Mouse (Mus musculus) ES-Bruce4 (cell line): Measurements from ENCODE around the gene Tcf19.

Source experiments
- CTCF ChIP-seq: IDR thresholded peaks from one replicate; pipeline ENCODE4 v1.8.1; 2011; ENCODE audit warnings: low read depth, low read length
- POLR2A ChIP-seq: IDR thresholded peaks from one replicate; pipeline ENCODE4 v1.8.1; 2011; ENCODE audit warnings: low read length; ENCODE audit not compliant: insufficient read depth

- TF ChIP-seq CTCF (peak; percentile 90), POLR2A (no peak)
Measured at GRCm38 (mm10) chr17:35544680-35545079, 28.1 kb upstream of the Tcf19 start.
